Mouse (Mus musculus): ENCODE data around the gene Mss51. TPM values are rescaled to one million over a fixed set of nuclear protein-coding genes. Genes with fewer than 3 reads are reported as not detected.
A peak's percentile ranks its signal among the peaks of the same experiment; 100 is the strongest.

The Mss51 gene
- polyA plus RNA-seq, 1 experiment from 2014 or later, result 0.38 TPM

GRCm38 (mm10) chr14:20481211-20481610, 15.5 kb downstream of the Mss51 start:
- Histone ChIP-seq H3K27ac (replicated peaks) (peak overlapping the region; percentile 2; the same call in 1 of the 2 replicates), H3K9ac (ENCODE audit: low read length) (no peak overlapping the region), H3K27me3 (ENCODE audit: control insufficient read depth, insufficient read depth, low read length) (no peaks in the 10 kb centered on the region), H3K4me3 (ENCODE audit: low read depth, low read length) (no peak overlapping the region), H3K4me1 (replicated peaks; ENCODE audit: control insufficient read depth, insufficient read depth) (0 out of 2 replicates have a peak, but pooled peaks cover 2% of the 10 kb centered on the region), H3K9me3 (ENCODE audit: control insufficient read depth, low read length) (no peaks in the 10 kb centered on the region), H3K36me3 (ENCODE audit: control insufficient read depth, insufficient read depth, low read length) (no peaks in the 10 kb centered on the region), H3K4me2 (replicated peaks; ENCODE audit: low read depth) (no peak overlapping the region)
- ATAC-seq (ENCODE audit: low FRiP score, low TSS enrichment) (no peak), DNase-seq (ENCODE audit: low spot score) (peak; percentile 54)
- TF ChIP-seq CTCF (IDR thresholded peaks at IDR 0.05; ENCODE audit: low read depth) (no peak), EP300 (optimal IDR thresholded peaks at IDR 0.05) (no peak)
- 26% methylated on average over 5 of the region's 5 CpGs for WGBS

- Histone ChIP-seq H3K9ac (ENCODE audit: low read length) (peak overlapping the region; percentile 78), H3K9me3 (ENCODE audit: control insufficient read depth, low read length) (no peaks in the 10 kb centered on the region), H3K4me2 (replicated peaks; ENCODE audit: low read depth) (peak overlapping the region; percentile 78), H3K27me3 (ENCODE audit: control insufficient read depth, insufficient read depth, low read length) (no peaks in the 10 kb centered on the region), H3K27ac (replicated peaks) (peak overlapping the region; percentile 97; the same call in 1 of the 2 replicates), H3K4me1 (replicated peaks; ENCODE audit: control insufficient read depth, insufficient read depth) (0 out of 2 replicates have a peak, but pooled peaks cover 2% of the 10 kb centered on the region), H3K36me3 (ENCODE audit: control insufficient read depth, insufficient read depth, low read length) (no peaks in the 10 kb centered on the region), H3K4me3 (ENCODE audit: low read depth, low read length) (peak overlapping the region; percentile 72)
- WGBS, result 62% methylated on average over 1 of the region's 1 CpGs
- ATAC-seq (ENCODE audit: low FRiP score, low TSS enrichment) (no peak), DNase-seq (ENCODE audit: low spot score) (no peak)
- TF ChIP-seq EP300 (optimal IDR thresholded peaks at IDR 0.05) (no peak), CTCF (IDR thresholded peaks at IDR 0.05; ENCODE audit: low read depth) (no peak)
Measured at GRCm38 (mm10) chr14:20480195-20480579, 16.5 kb downstream of the Mss51 start.

- peak; percentile 96 for DNase-seq (ENCODE audit: low spot score)
- WGBS, result under 1% methylated on average over 48 of the region's 48 CpGs
- peak; percentile 89 for ATAC-seq (ENCODE audit: low FRiP score, low TSS enrichment)
- H3K9me3 ChIP-seq (ENCODE audit: control insufficient read depth, low read length), result no peaks in the 10 kb centered on the region
- H3K4me1 ChIP-seq (replicated peaks; ENCODE audit: control insufficient read depth, insufficient read depth), result 0 out of 2 replicates have a peak, but pooled peaks cover 2% of the 10 kb centered on the region
- H3K4me2 ChIP-seq (replicated peaks; ENCODE audit: low read depth), result peak within 1 kb of the TSS; percentile 78
- no peaks in the 10 kb centered on the region for H3K27me3 ChIP-seq (ENCODE audit: control insufficient read depth, insufficient read depth, low read length)
- peak within 1 kb of the TSS; percentile 97 for H3K27ac ChIP-seq (replicated peaks)
- peak within 1 kb of the TSS; percentile 78 for H3K9ac ChIP-seq (ENCODE audit: low read length)
- TF ChIP-seq CTCF (IDR thresholded peaks at IDR 0.05; ENCODE audit: low read depth) (peak; percentile 45), EP300 (optimal IDR thresholded peaks at IDR 0.05) (no peak)
- H3K36me3 ChIP-seq (ENCODE audit: control insufficient read depth, insufficient read depth, low read length), result no peaks in the 10 kb centered on the region
- peak within 1 kb of the TSS; percentile 72 for H3K4me3 ChIP-seq (ENCODE audit: low read depth, low read length)
Measured at GRCm38 (mm10) chr14:20479291-20480194, 17.2 kb downstream of the Mss51 start, which contains the start of gene Anxa7. Gene Anxa7 (minus strand): TSS chr14:20480133.

- Histone ChIP-seq H3K4me1 (replicated peaks; ENCODE audit: control insufficient read depth, insufficient read depth) (0 out of 2 replicates have a peak, but pooled peaks cover 2% of the 10 kb centered on the region), H3K9me3 (ENCODE audit: control insufficient read depth, low read length) (no peaks in the 10 kb centered on the region), H3K27ac (replicated peaks) (peak overlapping the region; percentile 97), H3K27me3 (ENCODE audit: control insufficient read depth, insufficient read depth, low read length) (no peaks in the 10 kb centered on the region), H3K9ac (ENCODE audit: low read length) (peak overlapping the region; percentile 78; the same call in 1 of the 2 replicates), H3K4me3 (ENCODE audit: low read depth, low read length) (peak overlapping the region; percentile 72), H3K4me2 (replicated peaks; ENCODE audit: low read depth) (peak overlapping the region; percentile 78), H3K36me3 (ENCODE audit: control insufficient read depth, insufficient read depth, low read length) (no peaks in the 10 kb centered on the region)
- ATAC-seq (ENCODE audit: low FRiP score, low TSS enrichment), result peak; percentile 80
- no peak for TF ChIP-seq CTCF (IDR thresholded peaks at IDR 0.05; ENCODE audit: low read depth)
- TF ChIP-seq EP300 (optimal IDR thresholded peaks at IDR 0.05), result peak; percentile 11
- 12% methylated on average over 7 of the region's 7 CpGs for WGBS
- DNase-seq (ENCODE audit: low spot score), result peak; percentile 87
Measured at GRCm38 (mm10) chr14:20478801-20479200, 17.9 kb downstream of the Mss51 start.

GRCm38 (mm10) chr14:20478385-20478784, 18.3 kb downstream of the Mss51 start:
- no peak overlapping the region for H3K9ac ChIP-seq (ENCODE audit: low read length)
- TF ChIP-seq CTCF (IDR thresholded peaks at IDR 0.05; ENCODE audit: low read depth), result no peak
- peak; percentile 10 for TF ChIP-seq EP300 (optimal IDR thresholded peaks at IDR 0.05)
- 0 out of 2 replicates have a peak, but pooled peaks cover 2% of the 10 kb centered on the region for H3K4me1 ChIP-seq (replicated peaks; ENCODE audit: control insufficient read depth, insufficient read depth)
- H3K9me3 ChIP-seq (ENCODE audit: control insufficient read depth, low read length), result no peaks in the 10 kb centered on the region
- peak overlapping the region; percentile 97 for H3K27ac ChIP-seq (replicated peaks)
- peak overlapping the region; percentile 78; the same call in 1 of the 2 replicates for H3K4me2 ChIP-seq (replicated peaks; ENCODE audit: low read depth)
- no peaks in the 10 kb centered on the region for H3K27me3 ChIP-seq (ENCODE audit: control insufficient read depth, insufficient read depth, low read length)
- DNase-seq (ENCODE audit: low spot score) (peak; percentile 61), ATAC-seq (ENCODE audit: low FRiP score, low TSS enrichment) (peak; percentile 73)
- H3K36me3 ChIP-seq (ENCODE audit: control insufficient read depth, insufficient read depth, low read length), result no peaks in the 10 kb centered on the region
- WGBS, result 24% methylated on average over 3 of the region's 3 CpGs
- peak overlapping the region; percentile 72; the same call in 1 of the 2 replicates for H3K4me3 ChIP-seq (ENCODE audit: low read depth, low read length)
